Mouse (Mus musculus) thymus, adult 18-20 months (tissue): ENCODE results near the gene Arhgdia.
"Not testable (repeated sequence)": the region's sequence is repeated elsewhere in the genome, so short reads cannot be mapped to it uniquely, and the experiment has no call there.

Experiments used
- DNase-seq, 2 experiments: peaks; one replicate each; pipeline ENCODE4 v3.0.0; 2022; ENCODE audit warnings: mixed read lengths in 2 of 2

Gene Arhgdia

GRCm38 (mm10) chr11:120578024-120578693 lies 3.3 kb downstream of the Arhgdia start:
- DNase-seq: no peak

- DNase-seq: no peak
Observed at GRCm38 (mm10) chr11:120577211-120578023, 4.0 kb downstream of the Arhgdia start.

GRCm38 (mm10) chr11:120576365-120576981 lies 5.0 kb downstream of the Arhgdia start:
- DNase-seq: no peak

GRCm38 (mm10) chr11:120575940-120576339 lies 5.5 kb downstream of the Arhgdia start:
- no peak for DNase-seq

DNA sequence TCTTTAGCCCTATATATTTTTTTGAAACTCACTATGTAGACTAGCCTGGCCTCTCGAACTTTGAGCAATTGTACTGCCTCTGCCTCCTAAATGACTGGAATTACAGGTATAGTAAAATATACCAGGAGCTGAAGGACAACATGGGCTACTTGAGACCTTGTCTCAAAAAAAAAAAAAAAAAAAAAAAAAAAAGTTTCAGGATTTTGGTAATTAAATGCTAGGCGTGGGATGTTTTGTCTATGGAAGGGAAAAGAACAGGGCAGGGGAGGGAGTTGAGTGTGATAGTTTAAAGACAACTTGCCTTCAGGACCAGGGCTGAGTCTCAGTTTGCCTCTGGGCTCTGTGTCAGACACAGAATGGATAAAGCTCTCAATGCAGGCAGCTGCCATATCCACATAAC lies 6.4 kb downstream of the Arhgdia start:
- DNase-seq: no peak

DNA sequence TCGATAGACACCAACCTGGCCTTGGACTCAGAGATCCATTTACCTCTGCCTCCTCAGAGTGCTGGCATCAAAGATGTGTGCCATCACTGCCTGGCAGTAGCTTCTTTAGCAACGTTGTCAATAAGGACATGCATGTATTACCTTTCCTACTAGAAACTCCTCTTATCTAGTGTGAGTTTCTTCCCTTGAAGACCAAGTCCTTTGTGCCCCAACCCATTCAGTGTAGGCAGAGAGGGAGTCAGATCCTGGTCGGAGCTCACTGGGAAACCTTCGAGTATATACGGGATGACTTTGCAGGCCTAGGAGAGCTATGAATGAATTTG lies 7.2 kb downstream of the Arhgdia start:
- no peak for DNase-seq

- no peak for DNase-seq
Observed at GRCm38 (mm10) chr11:120573585-120574277, 7.7 kb downstream of the Arhgdia start.

DNA sequence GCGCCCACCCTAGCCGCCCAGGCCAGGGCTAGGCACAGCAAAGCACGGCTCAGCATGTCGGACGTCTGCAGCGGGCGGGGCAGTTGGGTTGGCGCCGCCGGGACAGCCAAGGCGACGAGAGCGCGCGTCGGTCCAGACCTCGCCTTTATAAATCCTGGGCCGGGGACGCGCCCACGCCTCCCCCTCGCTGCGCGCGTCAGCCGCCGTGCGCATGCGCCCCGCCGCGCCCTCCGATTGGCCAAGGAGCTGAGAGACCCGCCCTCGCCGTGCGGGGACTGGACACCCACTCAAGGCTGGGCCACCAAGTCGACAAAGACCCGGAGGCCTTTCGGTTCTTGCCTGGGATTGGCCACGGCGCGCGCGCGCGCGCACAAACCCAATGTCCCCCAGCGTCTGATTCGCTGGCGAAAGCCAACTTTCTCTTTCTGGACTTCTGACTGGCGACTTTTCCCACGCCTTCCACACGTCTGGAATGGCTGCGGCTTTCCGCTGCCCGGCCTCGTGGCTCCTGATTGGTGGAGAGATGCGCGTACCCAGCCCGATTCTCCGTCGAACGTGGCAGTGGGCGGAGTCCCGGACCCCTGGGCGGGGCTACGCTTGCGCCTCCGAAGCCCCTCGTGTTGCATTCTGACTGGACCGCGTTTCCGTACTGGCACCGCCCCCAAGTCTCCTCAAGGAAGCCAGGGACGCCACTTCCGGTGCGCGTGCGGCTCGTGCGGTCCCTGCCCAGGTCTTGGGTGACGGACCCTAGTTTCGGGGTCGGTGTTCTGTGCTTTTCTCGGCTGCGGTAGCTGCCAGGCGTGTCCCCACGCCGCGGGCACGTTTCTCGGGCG lies 8.5 kb downstream of the Arhgdia start, which contains the start of gene P4hb:
Gene P4hb (minus strand): TSS at position 502 of the 833 bp plus-strand sequence.
- peak; percentile 99 for DNase-seq

DNA sequence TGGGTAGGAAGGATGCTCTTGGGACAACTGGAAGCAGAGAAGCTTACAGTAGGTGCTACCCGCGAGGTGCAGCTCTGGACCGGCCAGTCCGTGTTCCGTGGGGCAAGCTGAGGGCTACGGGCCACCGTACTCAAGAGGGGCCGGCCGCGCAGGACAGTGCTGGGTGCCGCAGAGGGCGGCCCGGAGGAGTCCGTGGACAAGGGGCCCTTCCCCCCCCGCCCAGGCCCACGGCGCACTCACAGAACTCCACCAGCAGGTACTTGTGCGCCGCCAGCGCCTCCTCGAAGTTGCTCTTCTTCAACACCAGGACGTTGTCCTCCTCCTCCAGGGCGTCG lies 9.0 kb downstream of the Arhgdia start:
- DNase-seq: no peak

DNA sequence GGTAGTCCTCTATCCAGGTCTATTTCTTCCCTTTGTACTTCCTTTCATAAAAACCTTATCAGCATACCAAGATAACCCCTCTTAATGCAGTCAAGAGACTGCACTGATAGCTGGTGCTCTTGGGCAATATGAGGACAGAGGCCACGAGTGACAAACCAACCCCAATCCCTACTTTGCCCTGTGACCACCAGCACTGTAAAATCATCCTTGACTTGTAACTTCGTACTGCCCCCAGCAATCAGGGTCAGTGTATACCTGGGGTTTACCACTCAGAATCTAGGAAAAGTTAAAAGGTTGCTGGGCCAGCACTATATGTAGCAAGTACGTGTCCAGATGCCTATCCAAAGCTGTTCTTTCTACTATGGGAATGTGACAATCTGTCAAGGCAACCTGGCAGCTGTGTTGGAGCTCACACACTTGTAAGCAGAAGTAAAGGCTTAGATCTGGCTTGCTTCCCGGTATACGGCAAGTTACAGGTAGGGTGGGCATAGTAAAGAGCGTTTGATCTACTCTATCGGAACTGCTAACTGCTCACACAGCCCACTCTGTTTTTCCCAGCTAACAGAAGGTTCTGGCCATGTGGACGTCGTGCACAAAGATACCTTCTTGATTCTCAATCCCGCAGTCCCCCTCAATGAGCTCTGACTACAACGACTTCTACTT lies 9.5 kb downstream of the Arhgdia start:
- DNase-seq: no peak

GRCm38 (mm10) chr11:120571122-120571521 lies 10.3 kb downstream of the Arhgdia start:
- no peak for DNase-seq

DNA sequence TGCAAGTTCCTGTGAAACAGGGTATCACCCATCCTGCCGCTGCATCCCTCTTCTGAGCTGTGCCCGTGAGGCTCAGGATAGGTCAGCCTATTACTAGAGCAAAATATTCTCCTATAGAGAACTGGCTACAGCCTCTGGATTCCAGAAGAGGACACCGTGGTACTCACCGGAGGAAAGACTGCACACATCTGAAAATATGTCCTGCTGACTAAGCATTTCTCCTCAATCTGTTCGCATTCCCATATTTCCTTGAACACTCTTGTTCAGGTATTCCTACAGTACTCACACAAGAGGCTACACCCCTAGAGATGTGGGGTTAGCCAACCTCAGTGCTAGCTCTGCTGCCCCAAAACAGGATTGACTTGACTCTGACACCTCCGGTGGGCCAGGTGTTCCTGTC lies 13.1 kb downstream of the Arhgdia start:
- no peak for DNase-seq

DNA sequence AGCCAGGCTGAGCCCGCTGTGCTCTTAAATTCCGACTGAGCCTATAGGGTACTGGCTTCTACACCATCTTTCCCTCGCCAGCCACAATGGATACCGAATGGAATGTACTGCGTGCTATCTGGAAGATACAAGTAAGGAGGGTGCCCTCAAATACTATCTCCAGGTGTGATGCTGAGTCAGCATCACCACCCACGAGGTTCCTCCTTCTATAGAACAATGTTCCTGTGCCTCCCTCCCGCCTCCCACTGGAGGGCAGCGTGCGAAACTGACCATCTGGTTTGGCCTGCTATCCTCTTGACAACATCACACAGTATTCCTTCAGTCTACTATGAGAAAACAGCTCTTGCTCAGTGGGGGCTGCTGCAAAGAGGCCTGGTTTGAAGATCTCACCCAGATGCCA lies 16.3 kb downstream of the Arhgdia start:
- DNase-seq: no peak

DNA sequence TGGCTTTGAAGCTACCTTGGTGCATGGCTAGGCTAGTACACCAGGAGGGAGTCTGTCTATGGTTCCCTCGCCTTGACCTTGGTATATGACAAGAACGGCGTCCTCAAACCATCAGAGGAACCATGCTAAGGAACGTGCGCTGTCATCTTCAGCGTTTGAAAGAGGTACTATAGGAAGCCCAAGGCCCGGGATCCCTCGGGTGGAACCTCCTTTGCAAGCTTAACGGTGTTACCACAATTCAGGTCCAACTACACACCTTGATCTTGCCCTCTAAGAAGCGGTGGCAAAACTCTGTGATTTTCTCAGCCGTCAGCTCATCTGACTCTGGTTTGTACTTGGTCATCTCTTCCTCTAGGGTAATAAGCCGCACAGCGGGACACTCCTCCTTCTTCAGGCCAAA lies 18.5 kb downstream of the Arhgdia start:
- no peak for DNase-seq

DNA sequence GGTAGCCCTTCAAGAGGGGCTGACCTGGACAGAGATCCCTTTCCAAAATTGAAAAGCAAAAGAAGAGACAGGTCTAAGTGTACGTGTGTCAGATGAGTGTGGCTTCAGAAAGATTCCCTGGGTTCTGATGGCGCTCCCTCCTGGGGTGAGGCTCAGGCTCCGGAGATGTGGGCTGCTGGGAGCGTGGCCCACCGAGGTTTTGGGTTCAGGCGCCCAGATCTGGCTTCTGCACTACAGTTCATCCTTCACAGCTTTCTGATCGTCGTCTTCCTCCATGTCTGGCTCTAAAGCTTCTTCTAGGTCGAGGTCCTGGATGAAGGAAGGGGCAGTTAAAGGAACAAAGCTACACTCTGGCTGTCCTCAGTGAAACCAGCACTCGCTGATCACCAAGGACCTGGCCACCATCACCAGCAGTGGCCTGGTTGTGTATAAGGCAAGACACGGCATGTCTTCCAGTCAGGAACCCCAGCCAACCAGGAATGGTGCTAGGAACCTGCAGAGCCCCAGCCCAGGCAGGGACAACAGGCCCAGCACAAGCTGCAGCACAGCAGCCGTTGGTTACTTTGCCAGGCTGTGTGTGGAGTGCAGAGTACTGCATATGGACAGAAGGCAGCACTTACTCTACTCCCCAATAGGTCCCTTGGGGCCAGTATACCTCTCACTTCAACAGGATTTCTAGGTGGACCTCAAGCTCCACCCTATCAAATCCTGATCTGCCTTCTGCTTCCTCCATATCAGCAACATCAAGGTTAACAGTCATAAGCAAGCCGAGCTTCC lies 20.3 kb downstream of the Arhgdia start:
- no peak for DNase-seq

GRCm38 (mm10) chr11:120558843-120559242 lies 22.6 kb downstream of the Arhgdia start:
- DNase-seq: not testable (repeated sequence)

GRCm38 (mm10) chr11:120555260-120555659 lies 26.2 kb downstream of the Arhgdia start:
- no peak for DNase-seq

DNA sequence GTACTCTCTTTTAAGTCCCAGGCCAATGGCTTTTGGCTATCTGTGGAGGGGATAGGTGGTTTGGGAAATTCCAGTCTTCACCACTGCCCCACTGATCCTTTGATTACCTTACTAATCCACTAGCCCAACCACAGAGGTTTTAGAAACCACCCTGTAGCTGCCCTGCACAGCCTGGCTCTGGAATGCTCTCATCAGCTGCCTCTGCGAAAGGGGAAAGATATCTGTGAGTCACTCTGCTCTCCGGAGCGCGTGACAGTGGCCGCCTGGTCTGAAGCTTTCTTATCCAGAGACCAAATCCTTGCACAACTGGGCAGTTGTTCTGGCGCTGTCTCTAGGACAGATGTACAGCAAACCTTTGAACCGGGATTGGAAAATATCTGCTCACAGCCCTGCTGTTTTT lies 26.6 kb downstream of the Arhgdia start:
- no peak for DNase-seq

GRCm38 (mm10) chr11:120552736-120553135 lies 28.7 kb downstream of the Arhgdia start:
- DNase-seq: no peak

- DNase-seq: no peak
Observed at GRCm38 (mm10) chr11:120550810-120551440, 30.5 kb downstream of the Arhgdia start, which contains the start of gene Ppp1r27. Ppp1r27 (minus strand) TSS chr11:120551132.
